Mouse (Mus musculus): ENCODE results near the gene Iqschfp. TPM values are rescaled to one million over a fixed set of nuclear protein-coding genes. Genes with fewer than 3 reads are reported as not detected.

Gene Iqschfp
- polyA plus RNA-seq, 1 experiment from 2014 or later = not detected

DNA sequence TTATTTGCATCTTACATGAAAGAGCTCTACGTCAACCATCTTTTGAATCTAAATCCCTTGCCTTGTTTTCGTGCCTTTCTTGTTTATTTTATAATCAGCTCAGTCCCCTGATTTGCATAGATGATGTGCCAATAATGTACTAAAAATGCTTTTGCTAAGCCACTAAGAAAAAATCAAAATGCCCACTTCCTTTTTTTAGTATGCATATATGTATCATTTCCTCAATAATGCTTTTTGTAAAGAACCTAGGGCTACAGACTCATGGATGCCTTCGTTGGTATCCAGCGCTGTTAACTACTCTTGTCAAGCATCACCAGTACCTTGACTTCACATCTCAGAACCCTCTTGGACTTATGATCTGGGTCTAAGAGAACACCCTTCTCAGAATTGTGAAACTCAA lies 741.5 kb downstream of the Iqschfp start:
- H3K9me3 ChIP-seq = no peaks in the 10 kb centered on the region
- no peaks in the 10 kb centered on the region for H3K27me3 ChIP-seq
- WGBS = 93% methylated on average over 4 of the region's 4 CpGs
- no peaks in the 10 kb centered on the region for H3K36me3 ChIP-seq
- no peak overlapping the region for H3K4me2 ChIP-seq (replicated peaks)
- 0 out of 2 replicates have a peak, but pooled peaks cover 3% of the 10 kb centered on the region for H3K4me1 ChIP-seq
- no peak overlapping the region for H3K4me3 ChIP-seq
- H3K9ac ChIP-seq = no peak overlapping the region
- H3K27ac ChIP-seq = no peak overlapping the region
- ATAC-seq (ENCODE audit: low FRiP score, low read depth) = no peak

DNA sequence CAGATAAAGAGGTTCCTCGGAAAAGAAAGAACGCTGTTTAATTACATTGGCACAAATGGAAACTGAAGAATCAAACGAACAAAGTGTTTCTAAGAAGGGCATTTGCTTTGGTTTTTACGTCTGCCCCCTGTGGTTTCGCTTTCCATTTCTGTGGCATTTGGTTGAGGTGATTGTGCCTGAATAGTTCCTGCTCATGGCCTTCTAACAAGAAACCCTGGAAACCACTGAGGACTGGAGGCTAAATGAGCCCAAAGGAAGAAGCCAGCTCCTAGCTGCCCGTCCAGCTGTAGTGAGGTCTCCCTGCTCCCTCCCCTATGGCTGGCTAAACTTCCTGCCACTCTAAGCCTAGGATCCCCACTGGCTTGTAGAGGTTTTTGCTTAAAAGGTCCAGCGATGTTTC lies 745.9 kb downstream of the Iqschfp start:
- Histone ChIP-seq H3K4me3 (no peak overlapping the region), H3K36me3 (no peaks in the 10 kb centered on the region), H3K9ac (no peak overlapping the region), H3K9me3 (no peaks in the 10 kb centered on the region), H3K4me1 (0 out of 2 replicates have a peak, but pooled peaks cover 3% of the 10 kb centered on the region), H3K27ac (no peak overlapping the region), H3K4me2 (replicated peaks) (no peak overlapping the region), H3K27me3 (no peaks in the 10 kb centered on the region)
- no peak for ATAC-seq (ENCODE audit: low FRiP score, low read depth)
- 37% methylated on average over 7 of the region's 7 CpGs for WGBS

- 87% methylated on average over 1 of the region's 1 CpGs for WGBS
These were observed 746.7 kb downstream of the Iqschfp start for GRCm38 (mm10) chr3:68638703-68639102.

DNA sequence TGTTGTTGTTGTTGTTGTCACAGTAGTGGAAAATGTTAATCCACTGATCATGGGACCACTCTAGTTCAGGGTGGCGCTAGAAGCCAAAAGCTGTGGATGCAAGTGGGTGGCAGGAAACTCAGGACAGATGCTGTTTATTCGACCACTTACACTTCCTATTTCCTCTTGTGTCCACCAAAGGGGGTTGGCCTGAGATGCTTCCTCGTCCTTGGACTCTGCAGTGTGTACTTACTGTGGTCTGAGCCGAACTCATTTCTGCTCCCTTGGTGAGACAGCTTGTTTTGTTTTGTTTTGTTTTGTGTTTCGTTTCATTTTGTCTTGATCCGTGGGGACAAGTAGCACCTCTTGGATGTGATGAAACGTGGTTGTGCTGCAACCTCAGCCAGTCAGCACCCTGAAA lies 750.9 kb downstream of the Iqschfp start:
- no peak overlapping the region for H3K9ac ChIP-seq
- H3K4me3 ChIP-seq = no peak overlapping the region
- no peak for ATAC-seq (ENCODE audit: low FRiP score, low read depth)
- no peaks in the 10 kb centered on the region for H3K36me3 ChIP-seq
- no peak overlapping the region for H3K4me2 ChIP-seq (replicated peaks)
- no peak overlapping the region for H3K27ac ChIP-seq
- 0 out of 2 replicates have a peak, but pooled peaks cover 2% of the 10 kb centered on the region for H3K4me1 ChIP-seq
- 83% methylated on average over 7 of the region's 7 CpGs for WGBS
- H3K9me3 ChIP-seq = no peaks in the 10 kb centered on the region
- H3K27me3 ChIP-seq = no peaks in the 10 kb centered on the region

More at GRCm38 (mm10) chr3:68638703-68639102, 746.7 kb downstream of the Iqschfp start:
- no peaks in the 10 kb centered on the region for H3K9me3 ChIP-seq
- H3K36me3 ChIP-seq = no peaks in the 10 kb centered on the region
- no peak overlapping the region for H3K4me3 ChIP-seq
- H3K9ac ChIP-seq = no peak overlapping the region
- ATAC-seq (ENCODE audit: low FRiP score, low read depth) = no peak
- H3K27ac ChIP-seq = no peak overlapping the region
- H3K4me2 ChIP-seq (replicated peaks) = no peak overlapping the region
- H3K27me3 ChIP-seq = no peaks in the 10 kb centered on the region
- H3K4me1 ChIP-seq = 0 out of 2 replicates have a peak, but pooled peaks cover 3% of the 10 kb centered on the region

GRCm38 (mm10) chr3:68646387-68647130 lies 754.5 kb downstream of the Iqschfp start:
- Histone ChIP-seq H3K36me3 (no peaks in the 10 kb centered on the region), H3K27me3 (no peaks in the 10 kb centered on the region), H3K4me2 (replicated peaks) (no peak overlapping the region), H3K9ac (no peak overlapping the region), H3K27ac (no peak overlapping the region), H3K4me1 (no peaks in the 10 kb centered on the region), H3K9me3 (no peaks in the 10 kb centered on the region), H3K4me3 (no peak overlapping the region)
- no peak for ATAC-seq (ENCODE audit: low FRiP score, low read depth)
- WGBS = 83% methylated on average over 6 of the region's 6 CpGs

DNA sequence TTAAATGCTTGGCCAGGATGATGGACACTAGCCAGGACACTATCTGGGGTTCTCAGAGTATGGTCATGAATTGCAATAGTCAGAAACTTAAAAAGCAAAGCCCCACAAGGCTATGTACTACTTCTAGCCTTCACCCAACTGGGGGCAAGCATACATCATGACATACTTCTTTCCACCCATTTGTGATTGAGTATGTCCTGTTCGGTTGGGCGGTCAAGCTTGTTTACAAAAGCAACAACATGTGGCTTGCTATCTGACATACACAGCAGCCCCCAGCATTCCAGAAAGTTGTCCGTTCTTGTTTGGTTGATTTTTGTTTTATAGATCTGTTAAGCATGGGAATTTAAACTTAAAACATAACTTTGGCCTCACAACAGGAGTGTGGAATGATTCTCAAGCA lies 755.2 kb downstream of the Iqschfp start:
- no peak overlapping the region for H3K4me3 ChIP-seq
- H3K9ac ChIP-seq = no peak overlapping the region
- H3K9me3 ChIP-seq = no peaks in the 10 kb centered on the region
- H3K27ac ChIP-seq = no peak overlapping the region
- no peaks in the 10 kb centered on the region for H3K36me3 ChIP-seq
- no peak overlapping the region for H3K4me2 ChIP-seq (replicated peaks)
- 0 out of 2 replicates have a peak, but pooled peaks cover under 1% of the 10 kb centered on the region for H3K4me1 ChIP-seq
- no peak for ATAC-seq (ENCODE audit: low FRiP score, low read depth)
- WGBS = 90% methylated on average over 3 of the region's 3 CpGs
- H3K27me3 ChIP-seq = no peaks in the 10 kb centered on the region

GRCm38 (mm10) chr3:68650251-68650650 lies 758.2 kb downstream of the Iqschfp start:
- no peak for ATAC-seq (ENCODE audit: low FRiP score, low read depth)
- Histone ChIP-seq H3K9ac (no peak overlapping the region), H3K9me3 (no peaks in the 10 kb centered on the region), H3K4me2 (replicated peaks) (no peak overlapping the region), H3K4me3 (no peak overlapping the region), H3K36me3 (no peaks in the 10 kb centered on the region), H3K27ac (no peak overlapping the region), H3K4me1 (peaks cover 7% of the 10 kb centered on the region; the same call in 1 of the 2 replicates), H3K27me3 (no peaks in the 10 kb centered on the region)
- WGBS = 89% methylated on average over 3 of the region's 3 CpGs

- Histone ChIP-seq H3K27ac (no peak overlapping the region), H3K4me2 (replicated peaks) (no peak overlapping the region), H3K4me3 (no peak overlapping the region), H3K27me3 (no peaks in the 10 kb centered on the region), H3K9me3 (no peaks in the 10 kb centered on the region), H3K4me1 (peaks cover 7% of the 10 kb centered on the region; the same call in 1 of the 2 replicates), H3K36me3 (no peaks in the 10 kb centered on the region), H3K9ac (no peak overlapping the region)
- no peak for ATAC-seq (ENCODE audit: low FRiP score, low read depth)
- 83% methylated on average over 4 of the region's 4 CpGs for WGBS
These were observed 764.7 kb downstream of the Iqschfp start for GRCm38 (mm10) chr3:68656607-68657352.

DNA sequence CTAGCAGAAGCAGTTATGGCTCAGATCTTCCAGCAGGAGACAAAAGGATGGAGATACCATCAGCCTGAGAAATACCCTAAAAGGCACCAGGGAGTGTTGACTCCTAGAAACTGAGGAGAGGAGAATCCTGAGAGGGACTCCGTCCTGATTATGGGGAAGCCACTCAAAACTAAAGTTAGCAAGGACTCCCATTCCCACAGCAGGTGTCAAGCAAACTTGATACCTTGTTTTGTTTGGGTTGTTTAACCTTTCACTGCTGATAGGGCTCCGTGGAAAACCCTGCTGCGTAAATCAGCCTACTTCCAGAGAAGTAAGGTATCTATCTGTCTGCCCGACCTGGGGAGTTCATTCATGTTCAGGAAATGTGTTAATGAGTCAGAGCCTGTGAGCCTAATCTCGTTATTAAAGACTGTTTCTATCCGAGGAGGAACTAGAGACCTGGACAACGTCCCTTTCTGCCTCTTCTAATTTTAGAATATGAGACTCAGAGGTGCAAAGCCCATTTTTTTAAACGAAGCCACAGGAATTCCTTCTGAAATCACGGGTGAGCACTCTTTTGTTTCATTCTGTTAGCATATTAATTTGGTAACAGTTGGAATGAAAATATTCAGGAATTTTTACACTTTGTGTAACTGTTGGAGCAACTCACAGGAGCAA lies 765.7 kb downstream of the Iqschfp start:
- Histone ChIP-seq H3K27me3 (0 out of 2 replicates have a peak, but pooled peaks cover 3% of the 10 kb centered on the region), H3K36me3 (no peaks in the 10 kb centered on the region), H3K9me3 (no peaks in the 10 kb centered on the region), H3K4me2 (replicated peaks) (no peak overlapping the region), H3K4me3 (no peak overlapping the region), H3K9ac (no peak overlapping the region), H3K4me1 (peaks cover 4% of the 10 kb centered on the region; the same call in 1 of the 2 replicates), H3K27ac (no peak overlapping the region)
- no peak for ATAC-seq (ENCODE audit: low FRiP score, low read depth)
- 29% methylated on average over 9 of the region's 9 CpGs for WGBS

GRCm38 (mm10) chr3:68659996-68660395 lies 768.0 kb downstream of the Iqschfp start:
- Histone ChIP-seq H3K27me3 (0 out of 2 replicates have a peak, but pooled peaks cover 3% of the 10 kb centered on the region), H3K4me1 (no peaks in the 10 kb centered on the region), H3K4me2 (replicated peaks) (no peak overlapping the region), H3K9me3 (no peaks in the 10 kb centered on the region), H3K4me3 (no peak overlapping the region), H3K36me3 (no peaks in the 10 kb centered on the region), H3K9ac (no peak overlapping the region), H3K27ac (no peak overlapping the region)
- no peak for ATAC-seq (ENCODE audit: low FRiP score, low read depth)
- 95% methylated on average over 6 of the region's 6 CpGs for WGBS

GRCm38 (mm10) chr3:68660538-68660937 lies 768.5 kb downstream of the Iqschfp start:
- Histone ChIP-seq H3K9me3 (no peaks in the 10 kb centered on the region), H3K4me1 (no peaks in the 10 kb centered on the region), H3K36me3 (no peaks in the 10 kb centered on the region), H3K9ac (no peak overlapping the region), H3K27ac (no peak overlapping the region), H3K27me3 (0 out of 2 replicates have a peak, but pooled peaks cover 3% of the 10 kb centered on the region), H3K4me3 (no peak overlapping the region), H3K4me2 (replicated peaks) (no peak overlapping the region)
- no peak for ATAC-seq (ENCODE audit: low FRiP score, low read depth)
- whole genome bisulfite sequencing = 80% methylated on average over 4 of the region's 4 CpGs

- Histone ChIP-seq H3K4me2 (replicated peaks) (no peak overlapping the region), H3K9ac (no peak overlapping the region), H3K27me3 (peaks cover 11% of the 10 kb centered on the region; the same call in 1 of the 2 replicates), H3K4me1 (no peaks in the 10 kb centered on the region), H3K9me3 (no peaks in the 10 kb centered on the region), H3K36me3 (no peaks in the 10 kb centered on the region), H3K4me3 (no peak overlapping the region), H3K27ac (no peak overlapping the region)
- 76% methylated on average over 5 of the region's 5 CpGs for WGBS
- ATAC-seq (ENCODE audit: low FRiP score, low read depth) = no peak
These were observed 770.4 kb downstream of the Iqschfp start for GRCm38 (mm10) chr3:68662386-68662785.
